Mouse (Mus musculus) liver, adult 2 months (tissue): Measurements from ENCODE around the gene Stpg3.

Source experiments
- CTCF ChIP-seq: fragments of 200-500 bp; IDR thresholded peaks from 2 replicates; pipeline ENCODE4 v1.5.1; 2011; ENCODE audit warnings: low read depth, low read length, control low read depth
- POLR2A ChIP-seq: fragments of 200-500 bp; IDR thresholded peaks from 2 replicates; pipeline ENCODE4 v1.6.1; 2011; ENCODE audit warnings: low read length, control low read depth; ENCODE audit not compliant: insufficient read depth; ENCODE audit errors: extremely low read depth

DNA sequence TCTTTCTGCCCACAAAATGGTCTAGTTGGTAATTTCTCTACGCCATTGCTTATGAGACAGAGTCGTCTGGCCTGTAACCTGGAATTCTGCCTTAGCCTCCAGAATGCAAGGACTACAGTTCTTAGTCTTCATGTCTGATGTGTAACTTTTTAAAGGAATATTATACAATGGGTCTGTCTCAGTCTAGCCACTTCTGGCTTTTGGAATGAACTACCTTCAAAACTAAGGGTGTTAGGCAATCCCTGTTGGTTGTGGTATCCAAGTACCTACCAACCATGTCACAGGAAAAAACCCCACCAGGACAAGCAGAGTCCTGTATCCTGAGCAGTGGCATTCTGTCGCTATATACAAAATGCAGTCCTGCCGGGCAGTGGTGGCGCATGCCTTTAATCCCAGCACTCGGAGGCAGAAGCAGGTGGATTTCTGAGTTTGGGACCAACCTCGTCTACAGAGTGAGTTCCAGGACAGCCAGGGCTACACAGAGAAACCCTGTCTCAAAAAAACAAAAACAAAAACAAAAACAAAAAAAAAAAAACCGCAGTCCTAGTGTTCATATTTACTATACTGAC is 11.5 kb upstream of the Stpg3 start:
- no peak for TF ChIP-seq POLR2A
- no peak for TF ChIP-seq CTCF
